Mouse (Mus musculus) spleen, adult 18-20 months (tissue): Measurements from ENCODE around the gene Prkce.
A peak's percentile ranks its signal among the peaks of the same experiment; 100 is the strongest.

Source experiments
- DNase-seq, 2 experiments: peaks; one replicate each; pipeline ENCODE4 v3.0.0; 2022; ENCODE audit warnings: mixed read lengths in 2 of 2

The Prkce gene

GRCm38 (mm10) chr17:86494494-86494893 lies 326.9 kb downstream of the Prkce start:
- DNase-seq = no peak

- no peak for DNase-seq
Measured at GRCm38 (mm10) chr17:86494895-86495294, 327.3 kb downstream of the Prkce start.

DNA sequence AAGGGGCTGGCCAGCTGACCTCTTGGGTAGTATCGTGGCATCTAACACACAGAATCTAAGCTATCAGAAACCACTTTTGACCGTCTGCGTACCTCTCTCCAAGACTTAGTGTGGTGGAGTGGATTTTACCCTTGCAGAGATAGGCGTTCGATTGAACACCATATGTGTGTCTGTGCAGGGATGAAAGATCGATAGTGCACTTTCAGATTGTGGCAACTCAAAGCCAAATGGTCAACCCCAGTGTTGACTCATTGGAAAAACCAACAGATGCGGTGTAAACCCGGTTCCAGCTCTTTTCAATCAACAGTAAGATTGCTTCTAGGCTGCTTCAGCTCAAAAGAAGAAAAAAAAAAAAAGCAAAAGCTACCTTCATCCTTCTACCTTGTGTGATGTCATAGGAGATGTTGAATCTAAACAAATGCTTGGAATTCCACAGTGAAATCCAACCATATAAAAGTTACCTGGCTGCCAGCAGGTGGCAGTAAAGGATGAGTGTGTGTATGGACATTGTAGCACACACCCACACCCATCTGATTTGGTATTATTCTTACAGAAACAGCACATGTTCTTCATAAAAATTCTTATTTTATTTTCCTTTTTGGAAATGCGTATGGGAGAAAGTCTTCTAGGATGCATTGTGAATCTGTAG lies 328.7 kb downstream of the Prkce start:
- DNase-seq = no peak

DNA sequence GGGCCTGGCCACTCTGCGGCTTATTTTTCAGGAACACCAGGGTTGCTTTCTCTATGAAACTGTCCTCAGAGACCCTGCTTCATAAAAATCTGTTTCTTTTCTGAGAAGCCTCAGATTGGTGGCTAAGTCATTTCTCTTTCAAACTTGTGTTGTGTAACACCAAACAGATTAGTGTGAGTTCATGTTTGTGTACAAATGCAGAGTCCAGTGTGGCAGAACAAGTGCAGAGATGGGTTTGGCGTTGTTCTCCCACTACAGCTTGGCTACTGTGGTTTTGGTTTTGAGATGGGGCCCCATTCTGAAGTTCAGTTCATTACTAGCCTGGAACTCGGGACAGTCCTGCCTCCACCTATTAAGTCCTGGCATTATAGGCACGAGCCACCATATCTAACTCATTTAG lies 329.7 kb downstream of the Prkce start:
- DNase-seq = no peak

DNA sequence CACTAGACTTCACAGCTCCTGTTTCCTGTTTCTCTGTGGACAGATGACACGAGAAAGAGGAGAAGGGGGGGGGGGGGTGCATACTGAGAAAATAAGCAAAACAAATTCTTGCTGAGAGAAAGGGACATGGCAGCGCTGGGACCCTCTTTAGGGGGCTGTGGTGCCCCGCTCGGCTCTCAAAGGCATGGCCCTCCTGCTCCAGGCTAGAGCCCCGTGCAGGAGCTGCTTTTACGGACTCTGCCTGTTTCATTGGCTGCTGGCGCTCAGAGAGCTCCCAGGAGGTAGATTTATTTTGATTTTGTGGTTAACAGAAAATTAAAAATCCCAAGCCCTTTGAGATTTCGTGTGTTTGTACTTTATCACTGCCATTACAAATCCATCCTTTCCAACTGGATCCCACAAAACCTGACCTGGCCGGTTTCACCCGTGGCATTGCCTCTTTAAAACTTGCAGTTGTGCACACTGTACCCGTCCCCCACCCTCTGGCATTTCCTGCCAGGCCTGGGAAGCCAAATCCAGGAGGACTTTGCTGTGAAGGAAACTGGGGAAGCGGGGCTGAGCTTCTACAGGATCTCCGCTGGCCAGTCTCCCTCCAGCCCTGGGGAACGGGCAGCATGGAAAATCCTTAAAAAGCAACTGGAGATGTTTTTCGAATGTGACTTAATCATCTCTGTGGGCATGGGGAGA lies 331.9 kb downstream of the Prkce start:
- DNase-seq = no peak

- DNase-seq = no peak
Measured at GRCm38 (mm10) chr17:86501393-86501792, 333.8 kb downstream of the Prkce start.

GRCm38 (mm10) chr17:86503208-86503897 lies 335.8 kb downstream of the Prkce start:
- no peak for DNase-seq

DNA sequence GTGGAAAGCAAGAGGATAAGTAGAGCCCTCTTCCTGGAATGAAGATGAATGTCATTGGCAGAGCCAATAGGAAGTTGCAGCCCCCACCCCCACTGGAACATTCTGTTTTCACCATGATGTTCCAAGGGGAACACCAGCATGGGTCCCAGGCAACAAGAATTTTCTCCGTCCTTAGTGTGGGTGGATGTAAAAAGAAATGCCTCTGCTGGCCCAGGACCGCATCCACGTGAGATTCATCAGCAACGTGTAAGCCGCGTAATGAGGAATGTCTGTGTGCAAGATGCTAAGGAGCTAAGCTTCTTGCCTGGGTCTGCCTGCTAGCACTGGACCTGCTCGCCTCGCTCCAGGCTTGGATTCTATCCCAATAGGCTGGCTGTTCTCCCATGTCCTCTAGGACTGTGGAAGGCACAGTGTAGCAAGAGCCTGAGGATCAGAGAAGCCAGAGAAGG lies 337.6 kb downstream of the Prkce start, which contains the start of gene Gm10309:
TSS of gene Gm10309 (minus strand) at position 50 of the 449 bp plus-strand sequence.
- DNase-seq = no peak

DNA sequence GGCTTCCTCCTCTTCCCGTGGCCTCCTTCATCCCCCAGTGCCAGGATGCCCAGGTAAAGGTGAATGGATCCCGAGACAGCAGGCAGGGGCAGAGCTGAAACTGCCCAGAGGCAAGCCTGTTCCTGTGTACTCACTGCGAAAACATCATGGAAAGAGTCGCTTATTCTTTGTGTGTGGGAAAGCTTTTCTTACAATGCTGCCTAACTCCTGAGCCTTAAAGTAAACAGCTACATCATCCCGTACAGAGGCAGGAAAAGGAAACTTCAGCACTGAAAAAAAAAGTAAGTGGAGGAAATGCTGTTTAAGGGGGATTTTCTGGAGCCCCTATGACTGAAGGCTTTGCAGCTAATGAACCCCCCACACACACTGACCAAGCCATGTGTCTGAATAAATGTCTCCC lies 339.3 kb downstream of the Prkce start:
- no peak for DNase-seq

DNA sequence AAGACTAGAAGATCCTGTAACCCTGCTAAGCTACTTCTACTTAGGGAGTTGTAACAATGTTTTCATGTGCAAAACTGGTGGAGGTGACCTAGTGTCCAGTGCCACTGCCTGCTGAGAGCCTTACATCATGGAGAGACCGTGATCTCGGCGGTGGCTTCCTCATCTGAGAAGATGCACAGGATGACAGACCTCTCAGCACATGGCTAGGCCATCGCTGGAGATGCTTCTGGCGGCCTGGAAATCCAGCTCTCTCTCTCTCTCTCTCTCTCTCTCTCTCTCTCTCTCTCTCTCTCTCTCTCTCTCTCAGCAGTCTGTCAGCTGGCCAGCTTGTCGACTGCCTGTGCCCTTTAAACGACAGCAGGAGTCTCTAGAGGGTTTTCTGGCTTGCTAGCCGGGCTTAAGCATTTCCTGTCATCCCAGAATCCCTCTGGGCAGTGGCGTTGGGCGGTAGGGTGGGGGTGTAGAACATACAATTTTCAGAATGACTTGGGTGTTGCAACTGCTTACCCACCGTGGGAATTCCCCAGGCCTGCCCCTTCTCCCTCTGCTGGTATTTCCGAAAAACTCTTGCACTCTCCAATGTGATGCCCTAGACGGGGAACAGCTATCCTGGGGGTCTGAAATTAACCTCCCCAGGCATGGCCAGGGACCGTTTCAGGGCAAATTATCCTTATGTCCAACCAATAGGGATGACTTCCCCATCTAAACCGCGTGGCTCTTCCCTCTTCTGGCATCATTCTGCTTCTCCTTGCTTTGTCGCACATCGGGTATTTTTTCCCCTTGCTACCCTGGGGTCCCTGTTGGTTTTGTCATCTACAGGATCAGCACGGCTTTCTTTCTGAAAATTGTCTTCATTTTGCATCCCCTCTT lies 340.0 kb downstream of the Prkce start:
- no peak for DNase-seq

DNA sequence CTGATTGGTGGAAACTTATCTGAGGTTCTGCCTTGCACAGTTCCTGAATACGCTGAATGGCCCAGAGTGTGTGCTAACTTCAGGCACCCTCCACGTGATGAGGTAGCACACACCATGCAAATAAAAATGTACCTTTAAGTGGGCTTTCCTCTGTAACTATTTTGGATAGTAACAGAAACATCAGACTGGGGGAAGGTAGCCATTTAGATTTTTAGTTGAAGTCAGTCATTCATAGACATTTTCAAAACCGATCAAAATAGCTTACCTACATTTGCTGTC lies 340.6 kb downstream of the Prkce start:
- DNase-seq = no peak

DNA sequence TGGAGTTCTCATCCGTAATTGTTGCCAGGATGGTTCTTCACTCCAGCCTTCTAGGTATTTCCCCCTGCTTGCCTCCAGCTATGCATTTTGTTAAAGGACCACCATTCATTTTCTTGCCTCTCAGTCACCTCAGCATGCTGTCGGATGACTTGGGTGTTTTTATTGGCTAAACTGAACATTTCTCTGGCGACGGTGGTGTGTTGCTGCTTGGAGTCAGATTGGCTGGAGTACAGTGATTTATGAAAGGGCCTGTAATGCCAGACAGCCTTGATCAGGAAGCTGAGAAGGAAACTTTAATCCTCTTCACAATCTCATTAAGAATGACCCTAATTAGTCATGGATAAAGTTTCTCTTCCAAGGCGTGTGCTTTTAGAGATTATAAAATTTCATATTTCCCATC lies 342.3 kb downstream of the Prkce start:
- DNase-seq = no peak

DNA sequence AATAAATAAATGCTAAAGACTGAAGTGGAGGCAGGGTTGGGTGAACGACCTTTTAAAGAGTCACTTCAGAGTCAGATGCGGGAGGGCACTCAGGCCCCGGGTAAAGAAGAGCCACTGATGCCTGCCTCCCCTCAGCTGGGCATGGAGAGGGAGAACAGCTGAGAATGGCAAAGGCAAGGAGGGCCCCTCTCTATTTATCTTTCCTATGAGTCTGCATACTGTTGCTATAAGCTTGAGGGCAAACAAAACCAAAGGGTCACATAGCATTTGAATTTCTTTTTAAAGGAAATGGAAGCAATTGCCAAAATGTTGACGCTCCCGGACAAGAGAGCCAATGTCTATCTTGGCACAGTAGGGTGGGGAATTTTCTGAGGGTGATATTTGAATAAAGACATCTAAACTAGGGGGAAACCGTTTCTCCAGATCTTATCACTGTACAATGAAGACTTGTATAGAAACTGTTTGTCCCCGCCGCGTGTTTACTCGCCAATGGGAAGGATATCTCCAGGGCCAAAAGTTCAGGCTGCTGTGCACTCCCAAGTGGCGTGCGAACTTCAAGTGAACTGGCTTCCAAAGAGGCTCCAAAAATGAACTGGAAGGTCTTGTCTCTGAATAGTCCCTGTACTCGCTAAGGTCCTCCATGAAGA lies 347.5 kb downstream of the Prkce start:
- DNase-seq = no peak

DNA sequence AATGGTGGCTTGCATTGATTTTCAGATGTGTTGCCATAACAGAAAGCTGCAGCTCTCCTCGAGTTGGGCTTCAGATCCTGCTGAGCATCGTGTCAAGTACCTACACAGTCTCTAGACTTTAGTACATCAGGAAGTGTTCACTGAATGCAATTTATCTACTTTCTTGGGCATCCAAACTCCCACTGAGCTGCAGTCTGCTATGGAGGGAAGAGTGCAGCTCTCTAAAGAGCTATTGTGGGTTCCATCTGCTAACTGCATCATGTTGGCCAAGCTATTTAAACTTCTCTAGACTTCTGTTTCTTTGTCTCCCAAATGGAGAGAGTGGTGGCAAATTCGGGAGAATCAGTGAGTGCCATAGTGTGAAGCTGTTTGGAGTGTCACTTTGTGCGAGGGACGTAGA lies 349.0 kb downstream of the Prkce start:
- no peak for DNase-seq

DNA sequence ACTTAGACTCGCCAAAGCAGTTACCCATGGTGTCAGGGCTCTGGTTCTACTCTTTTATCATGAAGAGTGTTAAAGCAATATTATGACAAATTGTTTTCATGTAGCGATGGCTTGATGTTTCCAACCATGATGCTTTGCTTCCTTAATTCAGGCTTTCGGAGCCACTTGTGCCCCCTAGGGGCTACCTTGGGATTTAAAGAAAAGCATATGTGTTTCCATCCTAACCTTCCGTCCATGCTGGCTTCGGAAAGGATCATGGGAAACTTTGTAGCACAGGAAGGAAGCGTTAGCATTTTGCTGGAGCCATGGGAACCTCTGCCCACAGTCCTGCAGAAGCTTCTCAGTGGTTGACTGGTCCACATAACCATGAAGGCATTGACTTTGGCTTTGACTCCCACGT lies 351.0 kb downstream of the Prkce start:
- no peak for DNase-seq

GRCm38 (mm10) chr17:86521252-86521651 lies 353.7 kb downstream of the Prkce start:
- DNase-seq = no peak

DNA sequence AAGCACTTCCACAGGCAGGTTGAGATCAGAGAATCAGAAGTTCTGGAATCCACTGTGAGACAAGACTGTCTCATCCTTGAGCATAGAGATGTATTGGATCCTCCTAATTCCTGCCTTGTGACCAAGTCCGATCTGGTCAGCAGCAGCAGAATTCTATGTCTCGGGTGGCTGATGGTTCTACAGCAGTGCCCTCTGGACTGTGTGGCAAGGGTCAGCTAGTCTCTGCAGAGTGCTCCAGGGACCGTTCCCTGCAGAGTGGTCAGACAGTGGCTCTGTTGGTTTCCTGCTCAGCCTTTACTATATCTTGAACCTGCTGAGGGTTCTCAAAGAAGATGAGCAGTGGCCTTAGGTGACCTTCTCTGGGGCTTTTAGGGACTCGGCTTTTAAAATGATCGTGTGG lies 355.1 kb downstream of the Prkce start:
- no peak for DNase-seq

- no peak for DNase-seq
Measured at GRCm38 (mm10) chr17:86523374-86523773, 355.8 kb downstream of the Prkce start.

DNA sequence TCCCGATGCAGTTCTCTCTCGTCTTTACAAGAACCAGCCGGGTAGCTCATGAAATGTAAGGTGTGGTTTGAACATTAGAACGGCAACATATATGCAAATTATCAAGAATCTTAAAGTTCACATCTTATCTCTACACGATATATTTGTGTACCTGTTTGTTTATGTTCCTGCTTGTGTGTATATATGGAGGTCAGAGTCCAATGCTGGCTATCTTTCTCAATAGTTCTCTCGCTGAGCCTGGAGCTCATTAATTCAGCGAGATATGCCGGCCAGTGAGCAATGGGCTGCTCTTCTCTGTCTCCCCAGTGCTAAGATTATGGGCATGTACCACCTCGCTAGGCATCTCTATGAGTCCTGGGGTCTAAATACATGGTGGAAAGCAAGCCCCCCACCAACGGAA lies 356.3 kb downstream of the Prkce start:
- DNase-seq = no peak

DNA sequence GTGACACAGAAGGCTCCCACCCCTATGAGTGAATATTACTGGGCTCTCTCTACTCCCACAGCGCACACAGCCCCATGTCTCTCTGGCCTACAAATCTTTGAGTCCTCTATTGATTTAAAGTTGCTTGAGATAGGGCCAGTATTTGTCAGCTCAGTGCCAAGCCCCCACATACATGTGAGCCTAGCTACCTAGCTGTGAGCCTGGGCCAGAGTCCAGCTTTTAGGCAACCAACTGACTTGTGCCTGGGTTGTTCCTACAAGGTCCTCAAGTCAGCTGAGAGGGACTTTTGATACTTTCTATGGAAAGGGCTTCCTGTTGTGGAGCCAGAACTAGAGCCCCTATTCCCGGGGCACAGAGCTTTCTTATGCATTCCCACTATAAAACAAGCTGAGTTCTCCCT lies 357.5 kb downstream of the Prkce start:
- no peak for DNase-seq

DNA sequence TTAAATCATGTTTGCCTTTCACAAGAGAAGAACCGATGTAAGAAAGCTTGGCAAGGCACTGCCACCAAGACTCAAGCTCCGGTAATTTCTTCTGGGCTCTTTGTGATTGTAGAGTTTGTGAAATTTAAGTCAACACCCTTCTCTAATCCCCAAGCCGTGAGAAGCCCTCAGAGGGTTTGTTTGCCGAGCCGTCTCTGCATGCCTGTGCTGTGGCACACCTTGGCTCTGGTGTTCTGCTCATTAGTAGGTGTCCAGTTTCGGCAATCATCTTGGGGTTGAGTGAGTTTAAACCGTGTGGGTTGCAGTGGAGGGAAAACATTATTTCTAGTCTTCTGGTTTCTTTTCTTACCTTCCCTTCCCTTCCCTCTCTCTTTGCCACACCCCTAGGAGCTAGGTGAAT lies 358.4 kb downstream of the Prkce start:
- DNase-seq = no peak

GRCm38 (mm10) chr17:86527298-86527697 lies 359.7 kb downstream of the Prkce start:
- peak in 1 of 2 experiments; percentile 10 for DNase-seq

DNA sequence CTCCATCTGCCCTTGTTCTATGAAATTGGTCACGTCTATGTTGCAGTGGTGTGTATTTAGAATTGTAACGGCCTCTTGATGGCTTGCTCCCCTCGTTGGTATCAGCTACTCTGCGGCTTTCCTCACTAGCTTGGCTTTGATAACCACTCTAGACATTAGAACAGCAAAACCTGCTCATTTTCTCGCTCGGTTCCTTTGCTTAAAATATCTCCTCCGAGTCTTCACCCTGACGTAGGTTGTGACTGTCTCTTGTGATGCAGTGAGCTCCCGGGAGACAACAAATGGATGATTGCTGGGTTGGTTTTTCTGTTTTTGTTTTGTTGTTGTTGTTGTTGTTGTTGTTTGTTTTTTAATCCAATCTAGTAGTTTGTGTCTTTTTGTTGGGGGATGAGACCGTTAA lies 361.4 kb downstream of the Prkce start:
- no peak for DNase-seq
